Mouse (Mus musculus) layer of hippocampus, adult 8-10 months (tissue): Measurements from ENCODE around the gene Tmem236. TPM values are rescaled to one million over a fixed set of nuclear protein-coding genes. Genes with fewer than 3 reads are reported as not detected.

Experiments
- DNase-seq, 2 experiments: peaks; one replicate each; pipeline ENCODE4 v3.0.0; 2022; ENCODE audit warnings: low spot score in 2 of 2
- microRNA-seq, 2 experiments: library from miRNA; unstranded; fragments of <30 nt; microRNA quantifications; one replicate each; pipeline ENCODE4 v1.2.0; 2022
- total RNA-seq, 4 experiments: library from RNA; stranded (reverse); gene quantifications; 2 replicates each; pipeline ENCODE4 v1.2.4; 2022

The Tmem236 gene
- total RNA-seq, 4 experiments from 2014 or later = 0.10 to 0.12 (median 0.11) TPM; not detected in 1

- no peak for DNase-seq
Observed at GRCm38 (mm10) chr2:14244668-14245067, 70.3 kb downstream of the Tmem236 start.

- DNase-seq = no peak
Observed at GRCm38 (mm10) chr2:14249839-14250564, 75.7 kb downstream of the Tmem236 start.

GRCm38 (mm10) chr2:14251938-14252337 lies 77.6 kb downstream of the Tmem236 start:
- no peak for DNase-seq

GRCm38 (mm10) chr2:14258345-14258850 lies 84.1 kb downstream of the Tmem236 start:
- no peak for DNase-seq

- no peak for DNase-seq
Observed at GRCm38 (mm10) chr2:14262090-14262489, 87.8 kb downstream of the Tmem236 start.

GRCm38 (mm10) chr2:14269160-14269559 lies 94.8 kb downstream of the Tmem236 start:
- DNase-seq = no peak

Small RNAs within 50 kb of the gene (microRNA-seq; reads per million reads assigned to microRNA genes)
- gene Mir511 = 1.5 to 2.9 reads per million in 2 experiments

Other genes with a start within 250 kb of the Tmem236 start
- gene Hacd1, start 118.4 kb upstream of the Tmem236 start, total RNA-seq = 10 to 100 TPM; 11.3 to 16.5 (median 13.0) TPM
- gene Stam, start 100.4 kb upstream of the Tmem236 start, total RNA-seq = 100 to 1,000 TPM in 1 of 4 experiments, 10 to 100 TPM in 3; 83.8 to 108 (median 94.2) TPM
- gene Mrc1, start 54.9 kb downstream of the Tmem236 start, total RNA-seq = 1 to 10 TPM; 3.2 to 3.9 (median 3.5) TPM
- gene Slc39a12, start 213.8 kb downstream of the Tmem236 start, total RNA-seq = 10 to 100 TPM; 35.4 to 41.0 (median 39.5) TPM